Mouse (Mus musculus) Patski (cell line): ENCODE measurements around the gene Tff3. TPM values are rescaled to one million over a fixed set of nuclear protein-coding genes. Genes with fewer than 3 reads are reported as not detected.

Experiments
- ATAC-seq: fragments of 100-300 bp; one replicate; pipeline ENCODE4 v1.8.0; 2021
- CTCF ChIA-PET: fragments of 350-600 bp; sonication (Branson Sonifier 250); formaldehyde crosslinking; loops from one replicate; lab custom pipeline; 2022; ENCODE audit warnings: inconsistent platforms; lab: Charles Lee
- POLR2A ChIA-PET: fragments of 350-600 bp; sonication (Branson Sonifier 250); formaldehyde crosslinking; loops from one replicate; lab custom pipeline; 2022; ENCODE audit warnings: antibody characterized with exemption, inconsistent platforms; lab: Charles Lee
- DNase-seq: peaks from one replicate; pipeline ENCODE4 v3.0.0-alpha.2; 2011; ENCODE audit warnings: low read depth, low spot score
- H3K27me3 ChIP-seq: fragments of 371-371 bp; one replicate; pipeline ENCODE4 v1.5.1; 2021
- CTCF ChIP-seq: fragments of 100-300 bp; IDR thresholded peaks from one replicate; pipeline ENCODE4 v1.5.1; 2021
- in situ Hi-C: fragments of 300-500 bp; cut with MboI; formaldehyde crosslinking; loops from 3 replicates; pipeline ENCODE4 v1.11.1; 2018; ENCODE audit warnings: low pct_unique_long_range_greater_than_20kb, mixed read lengths
- polyA plus RNA-seq: library from polyadenylated mRNA; unstranded; gene quantifications from one replicate; pipeline ENCODE4 v1.2.3, GENCODE M21; 2021

Gene Tff3
- polyA plus RNA-seq, 1 experiment from 2014 or later = not detected

DNA sequence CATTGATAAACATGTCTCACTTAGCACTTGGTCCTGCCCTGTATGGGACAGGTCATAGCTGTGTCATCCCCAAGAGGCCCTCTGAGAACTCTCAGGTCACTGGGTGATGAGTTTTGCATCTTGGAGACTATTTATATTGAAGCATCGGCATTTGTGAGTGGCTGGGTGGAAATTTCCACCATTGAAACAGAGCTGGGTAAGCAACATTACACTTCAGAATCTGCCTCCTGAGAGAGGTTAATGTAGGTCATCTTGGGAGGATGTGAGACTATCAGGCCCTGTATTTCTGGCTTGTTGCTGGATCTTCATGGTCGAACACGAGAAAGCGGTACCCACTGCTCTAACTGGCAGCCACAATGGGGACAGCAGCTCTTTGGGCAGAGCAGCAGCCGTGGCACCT lies 54.0 kb downstream of the Tff3 start:
- no peak for DNase-seq
- H3K27me3 ChIP-seq = peaks cover 4% of the 10 kb centered on the region
- POLR2A ChIA-PET = no interaction called here
- ATAC-seq = no peak
- in situ Hi-C loops = no loop called here
- CTCF ChIA-PET = no interaction called here
- TF ChIP-seq CTCF = no peak

Other genes with a start within 250 kb of the Tff3 start
- gene Glp1r, start 227.8 kb downstream of the Tff3 start, polyA plus RNA-seq = not detected
- not detected for gene Umodl1, start 175.0 kb downstream of the Tff3 start, polyA plus RNA-seq
- 0.01 TPM for gene Abcg1, start 72.0 kb downstream of the Tff3 start, polyA plus RNA-seq
- not detected for gene Tff2, start 14.6 kb upstream of the Tff3 start, polyA plus RNA-seq
- gene Tff1, start 35.6 kb upstream of the Tff3 start, polyA plus RNA-seq = not detected
- not detected for gene Tmprss3, start 69.3 kb upstream of the Tff3 start, polyA plus RNA-seq
- 0.01 TPM for gene Ubash3a, start 78.2 kb upstream of the Tff3 start, polyA plus RNA-seq
- 3.1 TPM for gene Rsph1, start 147.7 kb upstream of the Tff3 start, polyA plus RNA-seq
- gene Slc37a1, start 157.1 kb upstream of the Tff3 start, polyA plus RNA-seq = 4.5 TPM